Mouse (Mus musculus) cerebellum, postnatal 36 days (tissue): ENCODE results near the gene Ptges2.
"Not testable (repeated sequence)": the region's sequence is repeated elsewhere in the genome, so short reads cannot be mapped to it uniquely, and the experiment has no call there.

Experiments
- DNase-seq, 2 experiments: peaks; one replicate each; pipeline ENCODE4 v3.0.0; 2021 to 2022; ENCODE audit warnings: mixed read lengths in 2 of 2

The Ptges2 gene

GRCm38 (mm10) chr2:32395484-32395945 lies at the start of gene Ptges2:
Gene Ptges2, plus strand, starts transcription at chr2:32395896.
- DNase-seq: peak; percentile 87 to 96

GRCm38 (mm10) chr2:32347019-32347418 lies 48.7 kb upstream of the Ptges2 start:
- peak in 1 of 2 experiments; percentile 35 for DNase-seq

- DNase-seq: peak; percentile 70 to 71
These were observed 47.4 kb upstream of the Ptges2 start for GRCm38 (mm10) chr2:32348311-32348710.

GRCm38 (mm10) chr2:32349625-32350255 lies 46.0 kb upstream of the Ptges2 start:
- peak; percentile 39 to 48 for DNase-seq

GRCm38 (mm10) chr2:32350471-32351051 lies 45.1 kb upstream of the Ptges2 start:
- peak; percentile 62 to 63 for DNase-seq

GRCm38 (mm10) chr2:32351471-32351961 lies 44.2 kb upstream of the Ptges2 start:
- DNase-seq: peak; percentile 61 to 66

- DNase-seq: peak; percentile 75 to 78
These were observed 43.3 kb upstream of the Ptges2 start, which contains the start of gene Ciz1 for GRCm38 (mm10) chr2:32352151-32353006. Gene Ciz1, plus strand, starts transcription at chr2:32352327.

GRCm38 (mm10) chr2:32353007-32353542 lies 42.6 kb upstream of the Ptges2 start, which contains the start of gene Dnm1:
Gene Dnm1, minus strand, starts transcription at chr2:32353338.
- DNase-seq: peak; percentile 98

GRCm38 (mm10) chr2:32353836-32354235 lies 41.9 kb upstream of the Ptges2 start:
- no peak for DNase-seq

- no peak for DNase-seq
These were observed 41.3 kb upstream of the Ptges2 start for GRCm38 (mm10) chr2:32354336-32354895.

- no peak for DNase-seq
These were observed 39.5 kb upstream of the Ptges2 start for GRCm38 (mm10) chr2:32356216-32356615.

- no peak for DNase-seq
These were observed 38.0 kb upstream of the Ptges2 start for GRCm38 (mm10) chr2:32357710-32358109.

- no peak for DNase-seq
These were observed 37.3 kb upstream of the Ptges2 start for GRCm38 (mm10) chr2:32358381-32358780.

GRCm38 (mm10) chr2:32360741-32361140 lies 35.0 kb upstream of the Ptges2 start:
- DNase-seq: peak; percentile 80 to 84

GRCm38 (mm10) chr2:32361437-32361836 lies 34.3 kb upstream of the Ptges2 start:
- DNase-seq: peak; percentile 88 to 90

- not testable (repeated sequence) for DNase-seq
These were observed 33.4 kb upstream of the Ptges2 start for GRCm38 (mm10) chr2:32362274-32362673.

- peak; percentile 96 for DNase-seq
These were observed 32.8 kb upstream of the Ptges2 start for GRCm38 (mm10) chr2:32362817-32363340.

- no peak for DNase-seq
These were observed 32.2 kb upstream of the Ptges2 start for GRCm38 (mm10) chr2:32363376-32364106.

- no peak for DNase-seq
These were observed 31.6 kb upstream of the Ptges2 start for GRCm38 (mm10) chr2:32364121-32364520.

- no peak for DNase-seq
These were observed 28.4 kb upstream of the Ptges2 start for GRCm38 (mm10) chr2:32367315-32367714.

GRCm38 (mm10) chr2:32374191-32374590 lies 21.5 kb upstream of the Ptges2 start:
- DNase-seq: no peak
